ENCODE assay signal across 8 mouse cellular contexts in genomic region chr9:44084236-44084635, GRCm38 (mm10). TPM values are rescaled to one million over a fixed set of nuclear protein-coding genes. Genes with fewer than 3 reads are reported as not detected.
DNase-seq lines count a peak whose midpoint lies in the region; ATAC-seq lines count a peak whose summit lies in the region.

No protein-coding gene starts in this region.

- peak overlapping the region; percentile 56 for H3K4me3 ChIP-seq in hindbrain, embryonic 13.5 days
- H3K4me3 ChIP-seq in midbrain, embryonic 14.5 days (replicated peaks; ENCODE audit: low read depth, low read length) = peak overlapping the region; percentile 50

- peak; percentile 63 for DNase-seq in kidney, adult 9 months
- no peak for DNase-seq in kidney, adult 8-10 months
- peak; percentile 16 for DNase-seq in T-cell, adult 2 months (ENCODE audit: low spot score)
- DNase-seq in midbrain, embryonic 14.5 days = peak; percentile 54
- no peak for DNase-seq in cerebellum, adult 11 months
- no peak for DNase-seq in layer of hippocampus, postnatal 14 days (ENCODE audit: low spot score in 2 of 2)
- DNase-seq in cerebellum, postnatal 36 days = no peak

- WGBS in hindbrain, embryonic 13.5 days = 3% methylated on average over 14 of the region's 14 CpGs
- 3% methylated on average over 14 of the region's 14 CpGs for WGBS in midbrain, embryonic 14.5 days

- peak overlapping the region; percentile 98 for H3K4me2 ChIP-seq in hindbrain, embryonic 13.5 days
- peak overlapping the region; percentile 99 for H3K4me2 ChIP-seq in midbrain, embryonic 14.5 days (ENCODE audit: low read length)

- ATAC-seq in hindbrain, embryonic 13.5 days (ENCODE audit: low FRiP score) = no peak
- no peak for ATAC-seq in midbrain, embryonic 14.5 days (ENCODE audit: low FRiP score, low TSS enrichment)

- peaks cover 39% of the 10 kb centered on the region for H3K4me1 ChIP-seq in hindbrain, embryonic 13.5 days (replicated peaks)
- H3K4me1 ChIP-seq in midbrain, embryonic 14.5 days (ENCODE audit: control insufficient read depth, insufficient read depth, low read length) = peaks cover 7% of the 10 kb centered on the region

- H3K36me3 ChIP-seq in hindbrain, embryonic 13.5 days = no peaks in the 10 kb centered on the region
- H3K36me3 ChIP-seq in midbrain, embryonic 14.5 days (ENCODE audit: control insufficient read depth, insufficient read depth, low read length) = no peaks in the 10 kb centered on the region

- peak overlapping the region; percentile 78 for H3K9ac ChIP-seq in hindbrain, embryonic 13.5 days
- peak overlapping the region; percentile 69 for H3K9ac ChIP-seq in midbrain, embryonic 14.5 days (replicated peaks; ENCODE audit: low read length)

- H3K9me3 ChIP-seq in hindbrain, embryonic 13.5 days = no peaks in the 10 kb centered on the region
- H3K9me3 ChIP-seq in midbrain, embryonic 14.5 days (ENCODE audit: control insufficient read depth, low read length) = no peaks in the 10 kb centered on the region

- no peak overlapping the region for H3K27ac ChIP-seq in hindbrain, embryonic 13.5 days
- H3K27ac ChIP-seq in midbrain, embryonic 14.5 days (replicated peaks; ENCODE audit: low read depth, low read length) = no peak overlapping the region

- peaks cover 62% of the 10 kb centered on the region for H3K27me3 ChIP-seq in hindbrain, embryonic 13.5 days
- H3K27me3 ChIP-seq in midbrain, embryonic 14.5 days (ENCODE audit: control insufficient read depth, insufficient read depth, low read length) = peaks cover 26% of the 10 kb centered on the region

RNA-seq across cellular contexts. Expression of gene Mfrp, which starts 17.3 kb away (rescaled TPM):
- 0.22 TPM in 1 of 2 replicates, not detected in the other for polyA plus RNA-seq in hindbrain, embryonic 13.5 days (2015; fragmentation: Nextera tagmentation; extraction: Ambion mirVana)
- 0.09 and 0.11 TPM in 2 replicates for polyA plus RNA-seq in midbrain, embryonic 14.5 days (2014; fragmentation: Nextera tagmentation; extraction: Ambion mirVana)
- total RNA-seq in layer of hippocampus, postnatal 14 days (2021) = 1 to 10 TPM in 1 of 2 experiments, under 1 TPM in 1; 0.33 to 8.6 TPM

RNA-seq across cellular contexts. Expression of gene Usp2, which starts 17.4 kb away (rescaled TPM):
- 8.1 and 12.2 TPM in 2 replicates for polyA plus RNA-seq in hindbrain, embryonic 13.5 days (2015; fragmentation: Nextera tagmentation; extraction: Ambion mirVana)
- 6.6 and 9.4 TPM in 2 replicates for polyA plus RNA-seq in midbrain, embryonic 14.5 days (2014; fragmentation: Nextera tagmentation; extraction: Ambion mirVana)
- total RNA-seq in layer of hippocampus, postnatal 14 days (2021) = 10 to 100 TPM; 60.3 to 70.8 TPM

RNA-seq across cellular contexts. Expression of gene C1qtnf5, which starts 22.8 kb away (rescaled TPM):
- polyA plus RNA-seq in hindbrain, embryonic 13.5 days (2015; fragmentation: Nextera tagmentation; extraction: Ambion mirVana) = 3.2 and 5.3 TPM in 2 replicates
- polyA plus RNA-seq in midbrain, embryonic 14.5 days (2014; fragmentation: Nextera tagmentation; extraction: Ambion mirVana) = 3.7 and 4.0 TPM in 2 replicates
- total RNA-seq in layer of hippocampus, postnatal 14 days (2021) = 10 to 100 TPM; 13.5 to 18.6 TPM

RNA-seq across cellular contexts. Expression of gene Gm49380, which starts 29.1 kb away (rescaled TPM):
- 0.12 and 0.49 TPM in 2 replicates for polyA plus RNA-seq in hindbrain, embryonic 13.5 days (2015; fragmentation: Nextera tagmentation; extraction: Ambion mirVana)
- 0.11 and 0.12 TPM in 2 replicates for polyA plus RNA-seq in midbrain, embryonic 14.5 days (2014; fragmentation: Nextera tagmentation; extraction: Ambion mirVana)
- total RNA-seq in layer of hippocampus, postnatal 14 days (2021) = under 1 TPM; 0.14 to 0.29 TPM

RNA-seq across cellular contexts. Expression of gene Rnf26, which starts 29.1 kb away (rescaled TPM):
- polyA plus RNA-seq in hindbrain, embryonic 13.5 days (2015; fragmentation: Nextera tagmentation; extraction: Ambion mirVana) = 27.9 and 29.2 TPM in 2 replicates
- polyA plus RNA-seq in midbrain, embryonic 14.5 days (2014; fragmentation: Nextera tagmentation; extraction: Ambion mirVana) = 25.7 and 29.9 TPM in 2 replicates
- total RNA-seq in layer of hippocampus, postnatal 14 days (2021) = 10 to 100 TPM; 27.7 to 28.2 TPM

Comparison
In these comparisons a context has a peak if more than half of its experiments do, and no peak if none do; other contexts are left out.
1. DNase-seq: peak in kidney, adult 9 months (single experiment), T-cell, adult 2 months (single experiment) and midbrain, embryonic 14.5 days (single experiment); none in kidney, adult 8-10 months (0 of 2), cerebellum, adult 11 months (single experiment), layer of hippocampus, postnatal 14 days (0 of 2) and cerebellum, postnatal 36 days (0 of 2).